Mouse (Mus musculus) layer of hippocampus, postnatal 14 days (tissue): ENCODE data around the gene Itgae. TPM values are rescaled to one million over a fixed set of nuclear protein-coding genes. Genes with fewer than 3 reads are reported as not detected.

Experiments used
- DNase-seq, 2 experiments: peaks; one replicate each; pipeline ENCODE4 v3.0.0; 2021 to 2022; ENCODE audit warnings: low spot score in 2 of 2, mixed read lengths in 1 of 2
- total RNA-seq, 2 experiments: library from RNA; stranded (reverse); gene quantifications; 2 replicates each; pipeline ENCODE4 v1.2.3; 2021

Itgae gene
- total RNA-seq, 2 experiments from 2014 or later: 0.21 to 0.45 TPM

- DNase-seq: no peak
Observed at GRCm38 (mm10) chr11:73194444-73194843, 104.1 kb downstream of the Itgae start.

Other genes starting within 250 kb of the Itgae start
- 1 to 10 TPM; 7.9 to 8.1 TPM for gene Atp2a3, start 129.4 kb upstream of the Itgae start, total RNA-seq
- under 1 TPM; 0.65 to 0.83 TPM for gene P2rx1, start 91.5 kb upstream of the Itgae start, total RNA-seq
- 10 to 100 TPM; 80.5 to 82.7 TPM for gene Camkk1, start 71.6 kb upstream of the Itgae start, total RNA-seq
- gene Ncbp3, start 42.8 kb upstream of the Itgae start, total RNA-seq: 1 to 10 TPM; 9.4 to 9.7 TPM
- gene Haspin, start 47.7 kb downstream of the Itgae start, total RNA-seq: under 1 TPM; 0.31 to 0.74 TPM
- 1 to 10 TPM; 1.8 to 3.0 TPM for gene P2rx5, start 69.8 kb downstream of the Itgae start, total RNA-seq
- 10 to 100 TPM; 60.6 to 61.9 TPM for gene Emc6, start 86.5 kb downstream of the Itgae start, total RNA-seq
- 10 to 100 TPM; 22.1 to 22.9 TPM for gene Tax1bp3, start 86.5 kb downstream of the Itgae start, total RNA-seq
- gene Ctns, start 108.5 kb downstream of the Itgae start, total RNA-seq: 10 to 100 TPM; 18.6 to 20.5 TPM
- 1 to 10 TPM; 3.0 to 3.2 TPM for gene Shpk, start 108.9 kb downstream of the Itgae start, total RNA-seq
- gene Trpv1, start 143.7 kb downstream of the Itgae start, total RNA-seq: not detected
- under 1 TPM; 0.41 to 0.55 TPM for gene Trpv3, start 176.8 kb downstream of the Itgae start, total RNA-seq
- 1 to 10 TPM; 3.8 to 4.5 TPM for gene Aspa, start 239.0 kb downstream of the Itgae start, total RNA-seq
- gene Gm49340, start 239.2 kb downstream of the Itgae start, total RNA-seq: not detected
- gene Spata22, start 239.2 kb downstream of the Itgae start, total RNA-seq: not detected